Mouse (Mus musculus) lung, adult 2 months (tissue): ENCODE measurements around the gene Hopx. TPM values are rescaled to one million over a fixed set of nuclear protein-coding genes. Genes with fewer than 3 reads are reported as not detected.

ENCODE experiments used
- DNase-seq: peaks from one replicate; pipeline ENCODE4 v3.0.0; 2022
- H3K4me1 ChIP-seq: fragments of 200-500 bp; 2 replicates; pipeline ENCODE4 v1.6.1; 2011; ENCODE audit warnings: low read length; ENCODE audit not compliant: control insufficient read depth, insufficient read depth
- H3K4me3 ChIP-seq: fragments of 200-500 bp; replicated peaks from 2 replicates; pipeline ENCODE3; 2011; ENCODE audit warnings: low read depth, mild to moderate bottlenecking, control low read depth, low read length; ENCODE audit errors: extremely low read depth
- CTCF ChIP-seq: fragments of 200-500 bp; IDR thresholded peaks from 2 replicates; pipeline ENCODE4 v1.5.1; 2011; ENCODE audit warnings: mild to moderate bottlenecking, low read length, control low read depth; ENCODE audit not compliant: insufficient read depth
- POLR2A ChIP-seq: fragments of 200-500 bp; IDR thresholded peaks from 2 replicates; pipeline ENCODE4 v1.6.1; 2011; ENCODE audit warnings: low read depth, mild to moderate bottlenecking, control low read depth, low read length, borderline replicate concordance; ENCODE audit errors: extremely low read depth
- whole genome bisulfite sequencing: fragments of 180-500 bp; shearing (Covaris S2); methylation state at CpG from one replicate; pipeline ENCODE4 v1.1.7; 2018; 5-methylcytosine and 5-hydroxymethylcytosine counted together
- polyA plus RNA-seq: library from polyadenylated mRNA; depleted of rRNA; stranded (reverse); fragments of >200 nt; gene quantifications from 2 replicates; pipeline ENCODE4 v1.2.3, GENCODE M21; 2012

The Hopx gene
- polyA plus RNA-seq, 1 experiment: 592 TPM

GRCm38 (mm10) chr5:77134961-77135360 lies 20.0 kb upstream of the Hopx start:
- 76% methylated on average over 2 of the region's 2 CpGs for WGBS
- no peak overlapping the region for H3K4me3 ChIP-seq
- no peak for DNase-seq
- H3K4me1 ChIP-seq: peaks cover 8% of the 10 kb centered on the region
- TF ChIP-seq POLR2A (no peak), CTCF (no peak)

GRCm38 (mm10) chr5:77134465-77134864 lies 19.5 kb upstream of the Hopx start:
- DNase-seq: no peak
- TF ChIP-seq CTCF (no peak), POLR2A (no peak)
- H3K4me1 ChIP-seq: peaks cover 8% of the 10 kb centered on the region
- no peak overlapping the region for H3K4me3 ChIP-seq
- 54% methylated on average over 4 of the region's 4 CpGs for WGBS

GRCm38 (mm10) chr5:77133960-77134359 lies 19.0 kb upstream of the Hopx start:
- peaks cover 8% of the 10 kb centered on the region for H3K4me1 ChIP-seq
- WGBS: 62% methylated on average over 5 of the region's 5 CpGs
- no peak for DNase-seq
- no peak overlapping the region for H3K4me3 ChIP-seq
- TF ChIP-seq POLR2A (no peak), CTCF (no peak)

- DNase-seq: no peak
- 60% methylated on average over 2 of the region's 2 CpGs for WGBS
- peaks cover 4% of the 10 kb centered on the region for H3K4me1 ChIP-seq
- TF ChIP-seq POLR2A (no peak), CTCF (no peak)
- H3K4me3 ChIP-seq: no peak overlapping the region
Measured at GRCm38 (mm10) chr5:77132457-77133135, 17.7 kb upstream of the Hopx start.

- WGBS: 93% methylated on average over 8 of the region's 8 CpGs
- no peak for TF ChIP-seq CTCF
- no peak for TF ChIP-seq POLR2A
- H3K4me3 ChIP-seq: no peak overlapping the region
- DNase-seq: no peak
- H3K4me1 ChIP-seq: peaks cover 4% of the 10 kb centered on the region
Measured at GRCm38 (mm10) chr5:77131879-77132278, 17.0 kb upstream of the Hopx start.

GRCm38 (mm10) chr5:77130310-77131020 lies 15.5 kb upstream of the Hopx start:
- no peak overlapping the region for H3K4me3 ChIP-seq
- peaks cover 4% of the 10 kb centered on the region for H3K4me1 ChIP-seq
- TF ChIP-seq POLR2A (no peak), CTCF (no peak)
- DNase-seq: no peak
- 48% methylated on average over 16 of the region's 16 CpGs for WGBS

- WGBS: 46% methylated on average over 2 of the region's 2 CpGs
- Histone ChIP-seq H3K4me3 (no peak overlapping the region), H3K4me1 (peaks cover 4% of the 10 kb centered on the region)
- DNase-seq: no peak
- no peak for TF ChIP-seq POLR2A
- no peak for TF ChIP-seq CTCF
Measured at GRCm38 (mm10) chr5:77129907-77130306, 15.0 kb upstream of the Hopx start.

- WGBS: 86% methylated on average over 4 of the region's 4 CpGs
- no peak overlapping the region for H3K4me3 ChIP-seq
- H3K4me1 ChIP-seq: peaks cover 7% of the 10 kb centered on the region
- TF ChIP-seq CTCF (no peak), POLR2A (no peak)
- no peak for DNase-seq
Measured at GRCm38 (mm10) chr5:77128854-77129253, 13.9 kb upstream of the Hopx start.

- 63% methylated on average over 3 of the region's 3 CpGs for whole genome bisulfite sequencing
- H3K4me3 ChIP-seq: no peak overlapping the region
Measured at GRCm38 (mm10) chr5:77126415-77126968, 11.6 kb upstream of the Hopx start.

GRCm38 (mm10) chr5:77124817-77125283 lies 9.9 kb upstream of the Hopx start:
- 52% methylated on average over 4 of the region's 4 CpGs for WGBS
- DNase-seq: no peak
- TF ChIP-seq POLR2A (no peak), CTCF (no peak)
- peaks cover 8% of the 10 kb centered on the region for H3K4me1 ChIP-seq
- H3K4me3 ChIP-seq: no peak overlapping the region

More at GRCm38 (mm10) chr5:77126415-77126968, 11.6 kb upstream of the Hopx start:
- TF ChIP-seq CTCF: no peak
- TF ChIP-seq POLR2A: no peak
- peaks cover 13% of the 10 kb centered on the region for H3K4me1 ChIP-seq
- DNase-seq: no peak
